Mouse (Mus musculus) embryonic facial prominence, embryonic 13.5 days (tissue): Measurements from ENCODE around the gene Tor1aip1. TPM values are rescaled to one million over a fixed set of nuclear protein-coding genes. Genes with fewer than 3 reads are reported as not detected.

Experiments
- ATAC-seq: fragments of 200-750 bp; cut with Nextera tagmentation; 2 replicates; pipeline ENCODE4 v1.8.0; 2017; ENCODE audit warnings: low read depth; ENCODE audit not compliant: insufficient number of reproducible peaks, insufficient read depth, low FRiP score, low TSS enrichment
- H3K27ac ChIP-seq: fragments of 300-500 bp; sonication (generic); 2 replicates; pipeline ENCODE4 v1.5.1; 2015; ENCODE audit warnings: moderate library complexity, mild to moderate bottlenecking, inconsistent platforms
- H3K27me3 ChIP-seq: fragments of 300-500 bp; sonication (generic); 2 replicates; pipeline ENCODE4 v1.6.1; 2015; ENCODE audit warnings: mild to moderate bottlenecking, inconsistent platforms
- H3K36me3 ChIP-seq: fragments of 300-500 bp; sonication (generic); 2 replicates; pipeline ENCODE4 v1.6.1; 2015; ENCODE audit warnings: mild to moderate bottlenecking, inconsistent platforms
- H3K4me1 ChIP-seq: fragments of 300-500 bp; sonication (generic); 2 replicates; pipeline ENCODE4 v1.6.1; 2015; ENCODE audit warnings: inconsistent platforms
- H3K4me2 ChIP-seq: fragments of 300-500 bp; sonication (generic); 2 replicates; pipeline ENCODE4 v1.6.1; 2015; ENCODE audit warnings: moderate library complexity, mild to moderate bottlenecking, inconsistent platforms
- H3K4me3 ChIP-seq: fragments of 300-500 bp; sonication (generic); 2 replicates; pipeline ENCODE4 v1.5.1; 2015; ENCODE audit warnings: mild to moderate bottlenecking, inconsistent platforms
- H3K9ac ChIP-seq: fragments of 300-500 bp; sonication (generic); 2 replicates; pipeline ENCODE4 v1.6.1; 2015; ENCODE audit warnings: mild to moderate bottlenecking, inconsistent platforms
- H3K9me3 ChIP-seq: fragments of 300-500 bp; sonication (generic); 2 replicates; pipeline ENCODE4 v1.6.1; 2016; ENCODE audit warnings: inconsistent platforms
- WGBS: fragments of 180-500 bp; shearing (Covaris S2); methylation state at CpG from one replicate; pipeline ENCODE4 v1.1.7; 2015; ENCODE audit warnings: mixed read lengths; 5-methylcytosine and 5-hydroxymethylcytosine counted together
- polyA plus RNA-seq: library from polyadenylated mRNA; unstranded; fragments of >200 nt; fragmentation: Nextera tagmentation; extraction: Ambion mirVana; gene quantifications from 2 replicates; pipeline ENCODE4 v1.2.1, GENCODE M21; 2015

Tor1aip1 gene
- polyA plus RNA-seq, result 43.8 and 48.7 TPM in 2 replicates

DNA sequence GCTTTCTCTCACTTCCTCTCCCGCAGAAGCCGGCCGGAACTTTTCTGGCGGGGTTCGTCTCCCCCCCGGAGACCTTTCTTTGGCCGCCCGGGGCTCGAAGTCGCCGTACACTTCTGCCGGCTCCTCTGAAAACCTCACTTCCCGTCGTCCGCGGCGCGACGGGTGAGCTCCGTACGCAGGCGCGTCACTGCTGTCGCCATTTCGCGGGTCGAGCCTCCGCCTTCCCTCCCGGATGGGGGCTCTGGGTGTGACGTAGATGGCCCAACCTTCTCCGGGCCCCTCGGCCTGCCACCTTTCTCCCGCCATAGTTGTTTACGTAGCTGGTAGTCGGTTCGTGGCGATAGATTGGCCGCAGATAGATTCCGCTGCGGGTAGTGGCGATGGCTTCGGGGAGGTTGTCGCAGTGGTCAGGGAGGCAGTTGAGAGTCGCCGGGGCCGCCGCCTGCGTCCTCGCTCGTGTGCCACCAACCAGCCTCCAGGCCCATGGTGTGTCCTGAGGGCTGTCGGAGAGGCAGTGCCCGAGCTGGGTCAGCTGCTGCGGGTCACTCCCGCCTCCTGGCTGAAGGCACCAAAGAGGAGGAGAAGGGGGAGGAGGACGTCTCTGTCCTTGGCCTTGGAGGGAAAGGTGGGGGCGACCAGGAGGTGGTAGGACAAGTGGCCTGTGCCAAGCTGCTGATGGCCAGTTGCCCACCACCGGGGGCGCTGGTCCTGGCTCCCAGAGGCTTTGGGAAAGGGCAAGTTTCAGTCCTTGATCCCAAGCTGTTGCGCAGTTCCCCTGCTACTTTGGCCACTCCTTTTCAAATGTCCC lies at the start of gene Tor1aip1:
Gene Tor1aip1 (minus strand): TSS at position 551 of the 808 bp plus-strand sequence.
- peak within 1 kb of the TSS; percentile 83 for H3K4me3 ChIP-seq
- WGBS, result under 1% methylated on average over 59 of the region's 59 CpGs
- H3K4me2 ChIP-seq, result peak within 1 kb of the TSS; percentile 71
- H3K4me1 ChIP-seq, result peaks cover 14% of the 10 kb centered on the region
- H3K27ac ChIP-seq, result peak within 1 kb of the TSS; percentile 100
- H3K9ac ChIP-seq, result peak within 1 kb of the TSS; percentile 93
- no peaks in the 10 kb centered on the region for H3K27me3 ChIP-seq
- H3K9me3 ChIP-seq, result no peaks in the 10 kb centered on the region
- peaks cover 24% of the 10 kb centered on the region for H3K36me3 ChIP-seq
- peak; percentile 93 for ATAC-seq

- WGBS, result 56% methylated on average over 5 of the region's 5 CpGs
- no peak overlapping the region for H3K4me2 ChIP-seq
- H3K4me3 ChIP-seq, result no peak overlapping the region
- no peak overlapping the region for H3K27ac ChIP-seq
- no peaks in the 10 kb centered on the region for H3K36me3 ChIP-seq
- ATAC-seq, result no peak
- no peaks in the 10 kb centered on the region for H3K4me1 ChIP-seq
- H3K27me3 ChIP-seq, result no peaks in the 10 kb centered on the region
- no peak overlapping the region for H3K9ac ChIP-seq
- H3K9me3 ChIP-seq, result no peaks in the 10 kb centered on the region
Measured at GRCm38 (mm10) chr1:156085770-156086169, 49.5 kb upstream of the Tor1aip1 start.

DNA sequence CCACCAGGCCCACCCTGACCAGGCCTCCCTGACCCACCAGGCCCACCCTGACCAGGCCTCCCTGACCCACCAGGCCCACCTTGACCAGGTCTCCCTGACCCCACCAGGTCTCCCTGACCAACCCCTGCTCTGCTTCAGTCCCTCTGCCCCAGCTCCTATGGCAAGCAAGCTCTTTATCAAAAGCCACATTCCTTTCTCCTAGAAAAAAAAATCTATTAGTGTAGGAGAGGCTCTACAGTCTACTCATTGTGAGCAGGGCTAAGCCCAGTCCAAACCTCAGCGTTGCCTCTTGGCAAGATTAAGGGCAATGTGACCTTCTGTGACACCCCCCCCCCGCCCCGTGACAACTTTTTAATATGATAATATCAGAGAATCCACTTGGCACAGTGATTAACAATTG lies 48.3 kb upstream of the Tor1aip1 start:
- 67% methylated on average over 3 of the region's 3 CpGs for WGBS
- no peak overlapping the region for H3K4me2 ChIP-seq
- no peak for ATAC-seq
- H3K4me1 ChIP-seq, result no peaks in the 10 kb centered on the region
- H3K4me3 ChIP-seq, result no peak overlapping the region
- H3K9me3 ChIP-seq, result no peaks in the 10 kb centered on the region
- H3K27ac ChIP-seq, result no peak overlapping the region
- H3K36me3 ChIP-seq, result no peaks in the 10 kb centered on the region
- H3K27me3 ChIP-seq, result no peaks in the 10 kb centered on the region
- H3K9ac ChIP-seq, result no peak overlapping the region

- Histone ChIP-seq H3K36me3 (no peaks in the 10 kb centered on the region), H3K4me1 (peaks cover 7% of the 10 kb centered on the region; the same call in 1 of the 2 replicates), H3K9ac (no peak overlapping the region), H3K27ac (no peak overlapping the region), H3K9me3 (no peaks in the 10 kb centered on the region), H3K4me3 (no peak overlapping the region), H3K27me3 (no peaks in the 10 kb centered on the region), H3K4me2 (no peak overlapping the region)
- 58% methylated on average over 3 of the region's 3 CpGs for WGBS
- ATAC-seq, result no peak
Measured at GRCm38 (mm10) chr1:156077655-156078054, 41.4 kb upstream of the Tor1aip1 start.

DNA sequence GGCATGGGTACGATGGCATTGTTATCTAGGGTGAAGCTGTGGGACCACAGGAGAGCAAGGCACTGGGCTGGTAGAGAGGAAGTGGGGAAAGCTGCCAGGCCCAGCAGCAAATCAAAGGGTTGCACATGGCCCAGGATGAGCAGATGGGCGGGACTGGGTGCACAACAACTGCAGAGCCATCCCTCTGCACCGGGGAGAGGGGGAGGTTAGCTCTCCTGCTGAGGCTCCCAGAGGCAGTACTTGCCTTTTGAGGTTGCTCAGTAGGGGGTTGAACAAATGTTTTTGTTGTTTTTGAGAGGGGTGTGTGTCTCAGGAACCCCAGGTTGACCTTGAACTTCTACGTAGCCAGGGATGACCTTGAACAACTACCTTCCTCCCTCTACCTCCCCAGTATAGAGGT lies 40.2 kb upstream of the Tor1aip1 start:
- Histone ChIP-seq H3K9me3 (no peaks in the 10 kb centered on the region), H3K4me1 (peaks cover 7% of the 10 kb centered on the region; the same call in 1 of the 2 replicates), H3K36me3 (no peaks in the 10 kb centered on the region), H3K27ac (no peak overlapping the region), H3K27me3 (no peaks in the 10 kb centered on the region), H3K4me2 (no peak overlapping the region), H3K4me3 (no peak overlapping the region), H3K9ac (no peak overlapping the region)
- ATAC-seq, result no peak
- WGBS, result 58% methylated on average over 4 of the region's 4 CpGs

DNA sequence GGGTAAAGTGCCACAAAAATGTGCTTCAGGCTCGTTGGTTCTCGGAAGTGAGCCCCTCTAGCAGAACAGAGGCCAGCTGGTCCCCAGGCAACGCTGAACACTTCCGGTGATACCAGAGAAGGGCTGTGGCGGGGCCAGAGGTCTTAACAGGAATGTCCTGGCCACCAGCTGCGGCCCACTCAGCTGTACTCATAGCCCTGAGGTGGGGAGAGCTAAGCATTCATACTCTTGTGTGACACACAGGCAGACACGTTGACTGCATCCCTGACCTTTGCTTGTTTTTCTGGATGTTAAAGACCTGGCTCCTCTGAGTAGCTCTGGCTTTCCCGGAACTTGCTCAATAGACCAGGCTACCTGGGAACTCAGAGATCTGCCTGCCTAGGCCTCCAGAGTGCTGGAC lies 38.3 kb upstream of the Tor1aip1 start:
- Histone ChIP-seq H3K4me3 (no peak overlapping the region), H3K4me1 (peaks cover 7% of the 10 kb centered on the region; the same call in 1 of the 2 replicates), H3K9me3 (no peaks in the 10 kb centered on the region), H3K27ac (no peak overlapping the region), H3K36me3 (no peaks in the 10 kb centered on the region), H3K27me3 (no peaks in the 10 kb centered on the region), H3K9ac (no peak overlapping the region), H3K4me2 (no peak overlapping the region)
- WGBS, result 27% methylated on average over 8 of the region's 8 CpGs
- no peak for ATAC-seq

GRCm38 (mm10) chr1:156073169-156073821 lies 37.0 kb upstream of the Tor1aip1 start:
- 52% methylated on average over 15 of the region's 15 CpGs for WGBS
- Histone ChIP-seq H3K4me1 (peaks cover 7% of the 10 kb centered on the region; the same call in 1 of the 2 replicates), H3K27ac (no peak overlapping the region), H3K36me3 (0 out of 2 replicates have a peak, but pooled peaks cover 1% of the 10 kb centered on the region), H3K4me2 (no peak overlapping the region), H3K4me3 (no peak overlapping the region), H3K9ac (no peak overlapping the region), H3K27me3 (no peaks in the 10 kb centered on the region), H3K9me3 (no peaks in the 10 kb centered on the region)
- ATAC-seq, result no peak; the same call in 1 of the 2 replicates

- ATAC-seq, result no peak
- WGBS, result 85% methylated on average over 14 of the region's 14 CpGs
Measured at GRCm38 (mm10) chr1:156070106-156070505, 33.8 kb upstream of the Tor1aip1 start.

GRCm38 (mm10) chr1:156066133-156066532 lies 29.9 kb upstream of the Tor1aip1 start:
- Histone ChIP-seq H3K4me1 (no peaks in the 10 kb centered on the region), H3K4me2 (no peak overlapping the region), H3K27ac (no peak overlapping the region), H3K9me3 (no peaks in the 10 kb centered on the region), H3K36me3 (peaks cover 52% of the 10 kb centered on the region), H3K27me3 (no peaks in the 10 kb centered on the region), H3K4me3 (no peak overlapping the region), H3K9ac (no peak overlapping the region)
- 58% methylated on average over 3 of the region's 3 CpGs for WGBS
- ATAC-seq, result no peak

More at GRCm38 (mm10) chr1:156070106-156070505, 33.8 kb upstream of the Tor1aip1 start:
- Histone ChIP-seq H3K27ac (no peak overlapping the region), H3K4me1 (peaks cover 4% of the 10 kb centered on the region; the same call in 1 of the 2 replicates), H3K36me3 (peaks cover 23% of the 10 kb centered on the region), H3K9ac (no peak overlapping the region), H3K4me2 (no peak overlapping the region), H3K4me3 (no peak overlapping the region), H3K27me3 (no peaks in the 10 kb centered on the region), H3K9me3 (no peaks in the 10 kb centered on the region)

DNA sequence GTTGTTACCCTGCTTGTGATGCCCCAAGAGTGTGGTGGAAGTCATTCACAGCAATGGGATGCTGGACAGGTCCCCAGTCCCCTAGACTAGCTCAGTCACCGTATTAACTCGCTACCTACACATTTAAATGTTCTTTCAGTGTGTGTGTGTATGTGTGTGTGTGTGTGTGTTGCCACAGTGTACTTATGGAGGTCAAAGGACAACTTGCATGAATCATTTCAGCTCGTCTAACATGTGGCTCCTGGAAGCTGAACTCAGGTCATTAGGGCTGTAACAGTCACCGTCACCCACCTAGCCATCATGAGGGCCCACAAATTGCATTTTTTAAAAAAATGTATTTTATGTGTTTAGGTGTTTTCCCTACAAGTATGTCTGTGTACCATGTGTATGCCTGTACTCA lies 25.9 kb upstream of the Tor1aip1 start:
- Histone ChIP-seq H3K9me3 (no peaks in the 10 kb centered on the region), H3K4me2 (no peak overlapping the region), H3K9ac (no peak overlapping the region), H3K36me3 (peaks cover 56% of the 10 kb centered on the region), H3K4me3 (no peak overlapping the region), H3K27me3 (no peaks in the 10 kb centered on the region), H3K4me1 (0 out of 2 replicates have a peak, but pooled peaks cover 1% of the 10 kb centered on the region), H3K27ac (no peak overlapping the region)
- no peak for ATAC-seq
- whole genome bisulfite sequencing, result 89% methylated on average over 4 of the region's 4 CpGs

- H3K36me3 ChIP-seq, result peaks cover 54% of the 10 kb centered on the region
Measured at GRCm38 (mm10) chr1:156058207-156058606, 21.9 kb upstream of the Tor1aip1 start.

More at GRCm38 (mm10) chr1:156058207-156058606, 21.9 kb upstream of the Tor1aip1 start:
- no peak for ATAC-seq
- Histone ChIP-seq H3K27me3 (no peaks in the 10 kb centered on the region), H3K9ac (no peak overlapping the region), H3K4me1 (0 out of 2 replicates have a peak, but pooled peaks cover 3% of the 10 kb centered on the region), H3K9me3 (no peaks in the 10 kb centered on the region), H3K27ac (no peak overlapping the region), H3K4me3 (no peak overlapping the region), H3K4me2 (no peak overlapping the region)
- WGBS, result 90% methylated on average over 2 of the region's 2 CpGs
